Mouse (Mus musculus): ENCODE results near the gene Gm4969. TPM values are rescaled to one million over a fixed set of nuclear protein-coding genes. Genes with fewer than 3 reads are reported as not detected.
"Not testable (repeated sequence)": the region's sequence is repeated elsewhere in the genome, so short reads cannot be mapped to it uniquely, and the experiment has no call there.

Gene Gm4969
- under 1 TPM in 1 of 2 experiments, not detected in 1; 0.12 TPM for total RNA-seq (2021)
- long read RNA-seq, experiment 1 = 0 reads
- long read RNA-seq, experiment 2 = 0 reads

DNA sequence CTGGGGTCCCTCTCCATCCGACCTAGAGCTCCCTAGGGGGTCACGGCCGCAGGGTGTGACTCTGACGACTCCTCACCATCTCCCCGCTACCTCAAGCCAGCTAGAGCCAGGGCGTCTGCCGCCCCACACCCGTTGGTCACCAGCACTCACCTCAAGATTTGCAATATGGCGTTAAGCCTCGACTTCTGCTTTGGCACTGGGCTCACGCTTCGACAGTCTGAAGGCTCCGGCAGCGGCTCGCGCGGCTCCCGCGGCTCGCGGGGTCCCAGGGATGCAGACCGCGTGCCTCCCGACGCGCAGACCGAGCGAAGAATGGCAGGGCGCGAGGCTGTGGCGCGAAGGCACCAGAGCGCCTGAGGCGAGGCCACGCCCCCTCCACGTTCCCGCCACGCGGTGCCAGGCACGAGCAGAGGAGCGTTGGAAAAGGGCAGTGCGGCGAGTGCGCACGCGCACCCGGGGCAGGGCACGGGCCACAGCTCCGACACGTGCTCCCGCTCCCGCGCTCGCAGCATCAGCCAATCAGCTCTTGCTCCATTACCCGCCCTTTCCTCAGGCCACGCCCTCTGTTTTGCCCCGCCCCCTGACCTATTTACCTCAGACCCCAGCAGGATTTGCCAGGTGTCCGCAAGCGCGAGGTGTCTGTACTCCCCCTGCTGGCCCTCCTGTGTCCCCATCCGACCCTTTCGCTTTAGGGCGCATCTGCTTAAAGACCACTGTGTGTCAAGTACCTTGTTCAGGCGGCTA lies at the start of gene Gm4969:
Gene Gm4969, minus strand, starts transcription at position 341 of the 744 bp plus-strand sequence.
- intact Hi-C loops (cut with DNase I) = no loop called here
- DNase-seq = peak; percentile 56 to 60

DNA sequence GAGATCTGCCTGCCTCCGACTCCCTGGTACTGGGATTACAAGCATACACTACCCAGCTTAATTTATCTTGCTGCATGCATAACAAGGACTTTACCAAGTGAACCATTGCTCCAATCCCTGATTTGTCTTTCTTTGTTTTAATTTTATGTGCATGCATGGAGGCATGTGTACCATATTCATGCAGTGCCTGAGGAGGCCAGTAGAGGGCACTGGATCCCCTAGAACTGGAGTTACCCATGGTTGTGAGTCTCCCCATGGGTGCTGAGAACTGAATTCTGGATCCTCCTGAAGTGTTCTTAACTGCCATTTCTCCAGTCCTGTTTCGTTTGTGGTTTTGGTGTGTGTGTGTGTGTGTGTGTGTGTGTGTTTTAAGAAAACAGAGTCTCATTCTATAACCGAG lies 48.8 kb upstream of the Gm4969 start:
- no peak for DNase-seq
- intact Hi-C loops (cut with DNase I) = no loop called here

DNA sequence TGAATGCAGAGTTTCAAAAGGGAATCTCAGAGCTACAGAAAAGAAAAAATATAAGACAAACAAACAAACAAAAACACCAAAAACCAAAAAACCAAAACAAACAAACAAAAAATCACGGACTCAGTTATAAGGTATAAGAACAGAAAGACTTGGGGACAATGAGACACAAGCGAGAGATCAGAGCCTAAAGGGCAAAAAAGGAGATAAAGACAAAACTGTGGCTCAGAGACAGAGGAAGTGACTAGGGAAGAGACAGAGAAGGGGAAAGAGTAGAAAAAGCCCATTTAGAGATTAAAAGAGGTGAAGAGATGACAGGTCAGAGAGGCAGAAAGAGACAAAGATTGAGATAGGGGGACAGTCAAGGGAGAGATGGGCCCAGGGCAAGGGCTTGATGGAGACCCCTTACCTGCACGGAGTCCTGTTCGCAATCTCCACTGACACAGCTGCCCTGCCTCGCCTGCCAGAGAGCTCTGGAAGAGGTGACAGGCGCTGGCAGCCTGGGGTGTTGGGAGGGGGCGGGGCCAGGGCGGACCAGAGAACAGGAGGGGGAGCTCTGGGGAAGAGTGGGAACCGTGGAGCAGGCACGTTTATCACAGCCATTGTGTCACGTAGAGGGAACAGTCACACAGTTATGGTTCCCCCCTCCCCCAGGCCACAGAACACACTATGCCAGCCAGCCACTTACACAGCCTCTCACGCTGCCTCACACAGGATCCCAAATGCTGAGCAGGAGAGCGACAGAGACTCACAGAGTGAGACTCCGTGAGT lies 47.7 kb upstream of the Gm4969 start, which contains the start of gene Gipr:
Gene Gipr, minus strand, starts transcription at position 472 of the 768 bp plus-strand sequence.
- peak; percentile 48 to 63 for DNase-seq
- intact Hi-C loops (cut with DNase I) = no loop called here

DNA sequence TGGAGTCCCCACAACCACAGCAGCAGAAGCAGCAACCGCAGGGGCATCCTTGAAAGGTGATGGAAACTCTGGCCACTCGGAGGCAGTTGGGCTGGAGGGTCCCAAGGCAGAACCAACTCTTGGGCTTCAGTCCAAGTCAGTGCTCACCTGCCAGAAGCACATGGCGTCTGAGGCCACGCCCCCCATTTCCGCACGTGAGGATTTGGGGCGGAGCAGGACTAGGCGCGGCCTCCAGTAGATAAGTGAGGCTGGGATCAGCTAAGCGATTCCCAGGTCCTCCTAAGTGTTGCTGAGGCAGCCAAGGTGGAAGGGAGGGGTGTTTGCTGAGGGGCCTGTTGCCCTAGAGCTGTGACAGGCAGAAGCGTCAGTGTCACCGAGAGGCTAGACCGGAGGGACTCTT lies 46.8 kb upstream of the Gm4969 start:
- no peak for DNase-seq
- intact Hi-C loops (cut with DNase I) = no loop called here

DNA sequence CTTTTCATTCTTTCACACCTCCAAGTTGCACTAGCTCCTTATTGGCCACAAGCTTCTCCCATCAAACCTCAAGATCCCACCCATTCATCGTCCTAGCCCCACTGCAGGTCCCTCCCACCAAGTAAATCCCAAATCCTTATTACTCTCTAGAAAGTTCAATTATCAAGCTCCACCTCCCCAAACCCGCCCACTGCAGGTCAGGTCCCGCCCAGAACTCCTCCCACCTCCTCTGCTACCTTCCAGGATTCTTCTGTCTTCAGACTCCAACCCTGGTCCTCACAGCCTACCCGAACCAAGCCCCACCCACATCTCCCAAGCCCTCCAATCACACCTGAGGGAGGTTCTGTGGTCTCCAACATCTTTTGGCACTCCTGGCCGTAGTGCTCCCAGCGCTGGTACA lies 46.0 kb upstream of the Gm4969 start:
- DNase-seq = no peak
- intact Hi-C loops (cut with DNase I) = no loop called here

DNA sequence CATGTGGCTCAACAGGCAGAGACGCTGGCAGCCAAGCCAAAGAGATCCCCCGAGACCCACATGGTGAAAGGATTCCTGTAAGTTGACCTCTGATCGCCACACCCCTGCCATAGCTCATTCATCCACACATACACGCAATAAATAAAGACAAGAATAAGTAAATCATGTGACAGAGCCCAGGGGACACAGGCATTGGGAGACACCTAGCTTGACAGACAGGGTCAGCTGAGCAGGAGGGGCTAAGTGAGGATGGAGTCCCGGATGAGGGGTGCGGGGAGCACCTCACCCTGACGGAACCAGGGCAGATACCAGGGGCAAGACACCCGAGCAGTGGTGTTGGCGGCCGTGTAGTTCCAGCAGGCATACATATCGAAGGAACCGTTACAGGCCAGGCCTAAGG lies 45.6 kb upstream of the Gm4969 start:
- intact Hi-C loops (cut with DNase I) = no loop called here
- DNase-seq = no peak

DNA sequence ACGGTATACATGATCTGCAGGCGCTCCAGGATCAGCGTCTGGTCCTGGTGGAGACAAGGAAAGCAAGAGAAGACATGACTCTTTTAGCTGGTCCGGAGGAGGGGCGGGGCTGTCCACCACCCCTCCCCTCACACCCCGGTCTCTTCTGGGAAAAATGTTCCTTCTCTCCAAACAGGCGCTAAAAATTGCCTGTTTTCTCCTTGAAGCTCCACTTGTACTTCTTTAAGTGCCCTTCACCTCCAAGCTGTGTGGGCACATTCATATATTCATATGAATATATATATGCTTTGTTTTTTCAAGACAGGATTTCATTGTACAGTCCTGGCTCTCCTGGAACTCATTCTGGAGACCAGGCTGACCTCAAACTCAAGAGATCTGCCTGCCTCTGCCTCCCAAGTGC lies 44.8 kb upstream of the Gm4969 start:
- no peak for DNase-seq

DNA sequence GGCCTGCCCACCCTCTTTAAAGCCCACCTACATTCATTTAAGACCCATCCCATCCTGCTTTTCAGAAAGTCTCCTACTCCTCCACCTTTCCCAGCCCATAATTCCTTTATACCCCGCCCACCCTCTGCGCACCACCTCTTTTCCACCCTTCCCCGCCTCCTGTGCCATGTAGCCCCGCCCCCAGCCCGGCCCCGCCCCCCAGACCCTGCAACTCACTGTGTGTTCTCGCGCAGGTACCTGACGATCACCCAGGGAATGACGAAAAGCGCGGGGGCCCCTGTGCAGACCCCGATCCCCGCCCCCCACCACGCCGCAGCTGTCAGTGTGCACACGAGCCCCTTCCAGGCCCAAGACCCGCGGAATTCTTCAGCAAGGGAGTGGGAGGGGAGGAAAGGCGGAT lies 41.9 kb upstream of the Gm4969 start:
- intact Hi-C loops (cut with DNase I) = no loop called here

More for the DNA sequence above, 44.8 kb upstream of the Gm4969 start:
- intact Hi-C loops (cut with DNase I) = no loop called here

DNA sequence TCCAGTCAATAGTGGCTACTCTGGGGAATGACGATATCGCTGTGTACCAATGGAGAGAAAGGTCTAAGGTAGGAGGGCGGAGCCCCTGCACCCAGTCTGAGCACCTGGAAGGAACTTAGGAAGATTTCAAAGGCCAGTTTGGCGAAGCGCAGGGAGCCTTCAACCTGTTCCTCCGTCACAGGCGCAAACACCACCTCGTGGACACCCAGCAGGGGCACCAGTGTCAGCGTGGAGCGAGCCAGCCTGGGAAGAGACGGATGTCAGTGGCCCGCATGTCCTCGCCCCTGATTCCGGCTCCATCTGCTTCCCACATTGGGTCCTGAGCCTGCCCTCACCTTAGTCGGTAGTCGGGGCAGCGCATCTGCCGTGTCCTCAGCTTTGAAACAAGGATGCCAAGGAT lies 41.2 kb upstream of the Gm4969 start:
- intact Hi-C loops (cut with DNase I) = no loop called here
- DNase-seq = no peak

More for the DNA sequence above, 41.9 kb upstream of the Gm4969 start:
- DNase-seq = no peak

DNA sequence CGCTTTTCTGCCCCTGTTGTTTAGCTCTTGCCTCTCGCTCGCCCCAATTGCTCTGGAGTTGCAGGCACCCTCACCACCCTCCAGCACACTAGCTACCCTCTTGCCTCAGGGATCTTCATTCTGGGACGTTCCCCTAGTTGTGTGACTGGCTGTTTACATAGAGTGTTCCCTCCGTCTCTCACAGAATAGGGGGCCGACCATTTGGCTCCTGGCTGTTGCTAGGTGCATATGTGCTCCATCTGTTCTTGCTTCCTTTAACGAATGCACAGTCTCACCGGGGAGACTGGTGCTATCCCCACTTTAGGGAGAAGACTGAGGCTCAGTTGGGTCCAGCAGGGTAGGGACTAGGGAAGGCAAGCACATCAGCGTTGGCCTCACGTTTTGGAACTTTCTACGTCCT lies 40.4 kb upstream of the Gm4969 start:
- DNase-seq = no peak
- intact Hi-C loops (cut with DNase I) = no loop called here

DNA sequence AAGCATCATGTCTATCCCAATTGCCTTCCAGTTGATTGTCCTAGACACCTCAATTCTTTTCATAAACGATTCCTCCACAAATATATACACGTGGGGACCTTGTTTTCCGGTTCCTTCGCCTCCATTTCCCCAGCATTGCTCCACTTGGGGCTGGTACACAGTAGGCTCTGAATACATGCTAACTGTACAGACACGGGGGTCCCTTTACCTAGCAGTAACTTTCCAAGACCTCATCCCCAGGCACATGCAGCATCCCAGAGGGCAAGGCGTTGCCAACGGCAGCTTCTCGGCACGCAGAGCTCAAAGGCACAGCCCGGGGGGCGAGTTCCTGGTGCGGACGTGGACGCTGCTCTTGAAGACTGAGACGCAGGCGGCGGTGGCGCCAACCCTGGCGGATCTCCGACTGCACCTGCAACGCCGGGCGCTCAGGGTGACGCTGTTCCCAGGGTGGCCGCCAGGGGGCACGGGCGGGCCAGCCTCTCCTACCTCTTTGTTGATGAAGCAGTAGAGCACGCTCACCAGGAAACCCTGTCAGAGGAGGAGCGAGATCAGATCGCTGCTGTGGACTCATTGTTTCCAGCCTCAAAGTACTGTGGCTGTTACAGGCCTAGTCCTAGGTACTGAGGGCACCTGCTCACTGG lies 39.1 kb upstream of the Gm4969 start:
- peak; percentile 92 to 96 for DNase-seq
- intact Hi-C loops (cut with DNase I) = loop anchor here (1.0 to 2.0 kb wide), 2 partner anchors 16 to 52 kb away; no protein-coding TSS in a partner anchor

DNA sequence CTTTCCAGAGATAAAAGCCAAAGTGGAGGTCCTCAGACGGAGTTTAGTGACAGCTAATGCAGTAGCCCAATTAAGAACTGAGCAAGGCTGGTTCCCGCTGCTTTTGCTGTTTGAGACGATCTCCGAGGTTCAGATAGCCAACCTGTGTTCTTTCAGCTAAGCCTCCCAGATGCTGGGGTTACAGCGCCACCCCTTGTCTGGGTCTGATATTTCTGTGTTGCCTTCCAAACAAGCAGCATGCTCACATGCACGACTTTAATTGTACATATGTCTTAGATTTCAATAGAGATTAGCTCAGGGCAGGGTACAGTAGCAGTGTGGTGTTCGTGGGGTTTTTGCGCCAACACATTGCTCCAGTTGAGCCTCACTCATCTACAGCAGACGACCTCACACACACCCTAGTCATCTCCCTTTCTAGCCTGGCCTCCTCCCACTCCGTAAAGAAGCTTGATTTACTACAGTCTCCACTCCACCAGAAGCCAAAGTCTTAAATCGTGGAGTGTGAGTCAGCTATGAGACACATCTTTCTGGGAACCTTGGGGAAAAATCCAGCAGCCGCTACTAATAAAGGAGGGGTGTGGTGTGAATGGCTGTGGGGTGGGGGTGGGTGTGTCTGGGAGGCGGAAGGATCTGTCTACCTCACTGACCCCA lies 37.8 kb upstream of the Gm4969 start:
- intact Hi-C loops (cut with DNase I) = loop anchor here (2.0 kb wide), 1 partner anchor 53 kb away; no protein-coding TSS in a partner anchor
- no peak for DNase-seq

DNA sequence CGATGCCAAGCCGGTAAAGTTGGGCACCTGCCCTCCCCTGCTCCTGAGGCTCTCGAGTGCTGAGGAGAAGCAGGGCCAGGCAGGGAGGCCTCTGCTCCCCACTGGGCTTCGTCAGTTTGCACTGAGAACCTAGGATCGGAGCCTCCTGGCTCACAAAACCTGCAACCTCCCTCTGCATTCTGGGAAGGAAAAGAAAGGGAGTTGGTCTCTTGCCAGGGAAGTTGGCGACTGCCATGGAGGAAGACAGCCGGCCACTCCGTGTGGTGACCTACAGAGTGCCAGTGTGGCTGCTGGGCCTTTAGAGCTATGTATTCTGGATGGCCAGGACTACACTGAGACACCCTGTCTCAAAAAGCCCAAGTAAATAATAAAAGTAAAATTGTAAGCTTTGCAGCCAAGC lies 36.6 kb upstream of the Gm4969 start:
- DNase-seq = no peak
- intact Hi-C loops (cut with DNase I) = no loop called here

DNA sequence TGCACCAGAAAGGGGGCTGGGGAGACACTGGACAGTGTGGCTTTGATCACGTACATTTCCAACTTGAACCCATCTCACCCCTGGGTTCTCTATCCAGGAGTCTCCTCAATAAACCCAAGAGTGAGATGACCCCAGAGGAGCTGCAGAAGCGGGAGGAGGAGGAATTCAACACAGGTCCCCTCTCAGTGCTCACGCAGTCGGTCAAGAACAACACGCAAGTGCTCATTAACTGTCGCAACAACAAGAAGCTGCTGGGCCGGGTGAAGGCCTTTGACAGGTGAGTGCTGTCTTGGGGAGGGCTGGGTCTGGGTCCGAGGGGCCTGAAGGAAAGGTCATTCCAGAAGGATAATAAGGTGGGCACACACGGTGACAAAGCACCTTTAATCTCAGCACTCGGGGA lies 33.0 kb upstream of the Gm4969 start:
- DNase-seq; intact Hi-C loops (cut with DNase I): not testable (repeated sequence)

DNA sequence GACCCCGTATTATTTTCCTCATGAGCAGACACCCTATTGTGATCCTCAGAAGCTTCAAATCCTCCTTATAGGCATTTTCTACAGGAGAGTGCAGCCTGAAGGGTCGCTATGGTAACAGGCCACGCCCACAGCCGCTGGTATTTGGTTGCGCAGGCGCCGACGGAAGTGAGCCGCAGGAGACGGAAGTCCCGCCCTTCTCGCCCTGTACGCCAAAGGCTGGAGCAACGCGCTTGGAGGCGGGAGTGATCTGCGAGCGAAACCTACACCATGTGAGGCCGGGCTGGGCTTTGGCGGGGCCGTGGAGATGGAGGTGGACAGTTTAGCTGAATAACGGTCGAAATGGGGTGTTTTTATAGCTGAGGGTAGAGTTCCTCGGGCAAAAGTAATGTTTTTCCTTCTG lies 31.5 kb upstream of the Gm4969 start, which contains the start of gene Snrpd2:
Gene Snrpd2, plus strand, starts transcription at position 97 of the 400 bp plus-strand sequence.
- intact Hi-C loops (cut with DNase I) = no loop called here
- DNase-seq = peak; percentile 97 to 99

DNA sequence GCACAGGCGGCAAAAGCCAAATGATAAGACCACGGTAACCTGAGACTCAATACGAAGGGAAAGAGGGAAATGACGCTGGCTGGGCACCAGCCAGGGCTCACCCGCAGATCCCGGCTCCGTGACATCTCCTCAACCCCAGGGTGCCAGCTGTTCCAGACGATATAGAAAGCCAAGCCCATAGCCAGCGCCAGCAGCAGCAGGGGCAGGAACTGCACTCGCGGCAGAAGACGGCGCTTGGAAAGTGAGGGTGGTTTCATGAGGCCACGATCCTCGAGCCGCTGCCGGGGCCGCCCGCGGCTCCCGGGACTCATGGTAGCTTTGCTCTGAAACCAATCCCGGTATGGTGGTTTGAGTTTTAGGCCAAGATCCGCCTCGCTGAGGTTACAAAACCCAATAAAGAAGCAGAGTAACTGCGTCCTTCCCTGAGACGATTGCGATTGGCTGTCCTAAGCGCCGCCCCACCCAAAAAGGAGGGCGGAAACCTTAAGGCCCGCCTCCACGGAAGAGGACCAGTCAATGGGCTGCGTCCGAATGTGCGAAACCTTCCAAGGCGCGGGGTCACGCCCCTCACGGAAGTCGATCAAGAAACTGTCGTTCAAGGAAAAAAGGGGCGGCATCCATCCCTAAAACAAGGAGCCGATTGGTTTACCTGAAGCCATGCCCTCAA lies 30.8 kb upstream of the Gm4969 start, which contains the start of gene Qpctl:
Gene Qpctl, minus strand, starts transcription at position 417 of the 667 bp plus-strand sequence.
- DNase-seq = peak; percentile 96 to 97
- intact Hi-C loops (cut with DNase I) = no loop called here

DNA sequence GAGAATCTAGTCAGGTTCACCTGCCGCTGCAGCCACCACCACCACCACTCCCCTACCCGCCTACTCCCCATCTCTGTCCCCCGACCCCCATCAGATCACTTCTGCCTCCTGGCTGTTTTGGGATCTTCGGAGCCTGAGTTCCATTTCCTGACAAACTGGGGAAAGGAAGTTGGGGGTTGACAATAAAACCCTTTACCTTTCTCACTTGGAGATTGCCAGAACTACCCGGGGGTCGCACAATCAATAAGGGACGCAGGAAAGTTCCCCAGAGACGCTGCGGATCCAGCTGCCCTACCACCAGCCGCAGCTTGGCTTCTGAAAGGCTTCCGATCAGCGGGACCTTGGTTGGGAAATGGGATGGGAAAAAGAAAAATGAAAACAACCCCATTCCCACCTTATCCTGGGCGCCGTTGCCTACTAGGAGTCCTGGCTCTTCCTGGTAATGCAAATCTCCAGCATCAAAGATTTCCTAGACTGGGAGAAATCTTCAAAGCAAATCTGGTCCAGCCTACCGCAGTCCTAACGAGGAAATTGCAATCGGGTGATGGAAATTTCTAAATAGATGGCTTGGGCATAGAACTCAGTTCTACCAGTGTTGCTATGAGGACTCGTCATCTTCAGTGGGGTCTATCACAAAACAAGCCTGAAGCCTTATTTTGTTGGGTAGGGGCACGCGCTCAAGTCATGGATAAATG lies 30.2 kb upstream of the Gm4969 start:
- intact Hi-C loops (cut with DNase I) = no loop called here
- DNase-seq = no peak

DNA sequence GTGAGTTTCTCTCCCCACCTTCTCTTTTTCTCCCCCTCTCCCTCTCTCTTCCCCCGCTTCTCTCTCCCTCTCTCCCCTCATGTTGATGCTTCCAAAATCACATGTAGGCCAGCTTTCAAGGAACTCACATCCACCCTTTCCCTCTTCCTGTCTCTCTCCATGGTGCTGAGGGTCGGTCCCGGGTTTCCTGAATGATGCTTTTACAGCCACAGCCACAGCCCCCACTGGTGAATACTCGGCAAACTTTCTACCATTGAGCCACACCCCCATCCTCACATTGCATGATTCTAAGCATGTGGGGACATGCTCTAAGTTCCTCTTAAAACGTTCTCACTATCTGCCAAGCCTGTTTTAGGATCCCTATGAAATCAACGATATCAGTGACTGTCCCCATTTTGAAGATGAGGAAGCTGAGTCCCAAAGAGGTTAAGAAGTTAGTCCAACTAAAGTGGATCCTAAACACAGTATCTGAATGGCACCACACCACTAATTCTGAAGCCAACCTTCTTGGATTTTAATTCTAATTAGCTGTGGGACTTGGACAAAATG lies 29.4 kb upstream of the Gm4969 start:
- no peak for DNase-seq
- intact Hi-C loops (cut with DNase I) = no loop called here

DNA sequence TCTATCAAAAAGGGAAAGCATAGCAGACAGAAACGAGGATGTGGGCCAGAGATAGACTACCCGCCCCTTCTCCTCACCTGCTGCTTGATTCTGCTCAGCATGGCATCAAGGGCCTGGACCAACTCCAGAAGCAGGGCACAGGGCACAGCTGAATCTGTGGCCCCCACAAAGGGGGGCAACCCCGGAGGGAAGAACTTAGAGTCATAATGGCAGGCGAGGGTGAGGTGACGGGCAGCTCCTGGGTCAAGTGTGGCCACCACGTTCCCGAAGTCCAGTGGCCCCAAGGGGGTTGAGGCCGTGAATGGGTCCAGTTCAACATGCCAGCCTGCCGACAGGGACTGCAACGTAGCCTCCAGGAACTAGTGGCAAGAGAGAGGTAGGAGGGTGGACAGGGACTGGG lies 28.6 kb upstream of the Gm4969 start:
- no peak for DNase-seq
- intact Hi-C loops (cut with DNase I) = loop anchor here (1.0 kb wide), 1 partner anchor 46 kb away; no protein-coding TSS in a partner anchor

Data from heart, postnatal 14 days (tissue).